Mouse (Mus musculus): ENCODE measurements around the gene Xntrpc. TPM values are rescaled to one million over a fixed set of nuclear protein-coding genes. Genes with fewer than 3 reads are reported as not detected.
"Not testable (repeated sequence)": the region's sequence is repeated elsewhere in the genome, so short reads cannot be mapped to it uniquely, and the experiment has no call there.

Xntrpc gene
- 0.86 and 1.1 TPM in 2 replicates for polyA plus RNA-seq (2015; fragmentation: Nextera tagmentation; extraction: Ambion mirVana)

DNA sequence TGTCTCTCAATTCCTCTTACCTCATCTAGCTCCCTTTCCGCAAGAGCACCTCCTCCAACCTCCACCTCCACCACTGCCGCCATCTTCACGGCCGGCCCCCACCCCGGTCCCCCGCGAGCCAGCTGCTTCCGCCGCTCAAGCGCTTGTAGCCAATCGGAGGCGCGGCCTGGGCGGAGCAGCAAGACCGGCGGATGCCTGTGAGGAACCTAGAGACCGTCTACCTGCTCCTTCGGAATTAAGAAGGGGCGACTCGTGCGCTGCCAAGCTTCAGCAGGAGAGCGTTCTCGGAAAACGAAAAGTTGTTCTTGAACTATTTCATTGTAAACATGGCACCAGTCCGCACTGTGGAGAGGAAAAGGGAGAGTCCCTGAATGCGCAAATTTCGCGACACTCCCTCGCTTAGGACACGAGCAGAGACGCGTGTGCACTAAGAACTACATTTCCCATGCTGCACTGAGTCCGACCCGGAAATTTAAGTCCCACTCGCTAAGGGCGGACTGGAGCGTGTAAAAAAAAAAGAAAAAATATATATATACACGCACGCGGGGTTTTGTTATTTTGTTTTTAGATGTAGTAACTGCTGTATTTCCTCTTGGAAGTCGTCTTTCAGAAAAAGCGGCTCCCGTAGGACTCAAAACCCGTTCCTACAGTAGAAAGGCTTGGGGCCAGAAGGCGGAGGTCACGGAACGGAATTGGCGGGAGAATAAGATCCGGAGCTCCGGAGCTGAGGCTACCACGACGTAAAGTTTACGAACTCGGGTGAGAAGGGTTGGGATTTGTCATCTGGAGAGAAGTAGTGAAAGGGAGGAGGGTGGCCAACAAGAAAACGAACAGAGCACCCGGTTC is at the start of gene Xntrpc, which contains the start of the genes Rnf121 and Xndc1:
Xntrpc (plus strand) TSS at position 668 of the 846 bp plus-strand sequence.
Rnf121 (minus strand) TSS at position 424 of the 846 bp plus-strand sequence.
Xndc1 (plus strand) TSS at position 466 of the 846 bp plus-strand sequence.
- Histone ChIP-seq H3K9me3 (replicated peaks) (no peaks in the 10 kb centered on the region), H3K9ac (replicated peaks) (peak within 1 kb of the TSS; percentile 68), H3K4me1 (peaks cover 39% of the 10 kb centered on the region), H3K4me2 (peak within 1 kb of the TSS; percentile 69), H3K27me3 (replicated peaks) (no peaks in the 10 kb centered on the region), H3K4me3 (replicated peaks) (peak within 1 kb of the TSS; percentile 79), H3K27ac (replicated peaks) (peak within 1 kb of the TSS; percentile 91), H3K36me3 (no peaks in the 10 kb centered on the region)
- peak; percentile 99 for ATAC-seq (ENCODE audit: low FRiP score)
- under 1% methylated on average over 56 of the region's 56 CpGs for WGBS

GRCm38 (mm10) chr7:102016936-102017335 is 48.6 kb upstream of the Xntrpc start:
- no peak overlapping the region for H3K4me2 ChIP-seq
- no peaks in the 10 kb centered on the region for H3K9me3 ChIP-seq (replicated peaks)
- H3K4me1 ChIP-seq = no peaks in the 10 kb centered on the region
- H3K27ac ChIP-seq (replicated peaks) = no peak overlapping the region
- WGBS = 79% methylated on average over 4 of the region's 4 CpGs
- H3K27me3 ChIP-seq (replicated peaks) = no peaks in the 10 kb centered on the region
- H3K9ac ChIP-seq (replicated peaks) = no peak overlapping the region
- ATAC-seq (ENCODE audit: low FRiP score) = no peak
- peaks cover 90% of the 10 kb centered on the region for H3K36me3 ChIP-seq
- H3K4me3 ChIP-seq (replicated peaks) = no peak overlapping the region

- Histone ChIP-seq H3K36me3 (peaks cover 90% of the 10 kb centered on the region), H3K9me3 (replicated peaks) (no peaks in the 10 kb centered on the region), H3K4me1 (no peaks in the 10 kb centered on the region), H3K4me3 (replicated peaks) (no peak overlapping the region), H3K4me2 (no peak overlapping the region), H3K27ac (replicated peaks) (no peak overlapping the region), H3K27me3 (replicated peaks) (no peaks in the 10 kb centered on the region), H3K9ac (replicated peaks) (no peak overlapping the region)
- ATAC-seq (ENCODE audit: low FRiP score) = no peak
- 89% methylated on average over 5 of the region's 5 CpGs for WGBS
Measured at GRCm38 (mm10) chr7:102017452-102017851, 48.1 kb upstream of the Xntrpc start.

GRCm38 (mm10) chr7:102018034-102018433 is 47.5 kb upstream of the Xntrpc start:
- WGBS = 85% methylated on average over 7 of the region's 7 CpGs
- peaks cover 90% of the 10 kb centered on the region for H3K36me3 ChIP-seq
- no peaks in the 10 kb centered on the region for H3K27me3 ChIP-seq (replicated peaks)
- H3K4me1 ChIP-seq = no peaks in the 10 kb centered on the region
- no peak overlapping the region; the same call in 1 of the 2 replicates for H3K27ac ChIP-seq (replicated peaks)
- H3K9me3 ChIP-seq (replicated peaks) = no peaks in the 10 kb centered on the region
- no peak overlapping the region for H3K4me2 ChIP-seq
- no peak overlapping the region for H3K4me3 ChIP-seq (replicated peaks)
- no peak overlapping the region for H3K9ac ChIP-seq (replicated peaks)
- ATAC-seq (ENCODE audit: low FRiP score) = no peak

DNA sequence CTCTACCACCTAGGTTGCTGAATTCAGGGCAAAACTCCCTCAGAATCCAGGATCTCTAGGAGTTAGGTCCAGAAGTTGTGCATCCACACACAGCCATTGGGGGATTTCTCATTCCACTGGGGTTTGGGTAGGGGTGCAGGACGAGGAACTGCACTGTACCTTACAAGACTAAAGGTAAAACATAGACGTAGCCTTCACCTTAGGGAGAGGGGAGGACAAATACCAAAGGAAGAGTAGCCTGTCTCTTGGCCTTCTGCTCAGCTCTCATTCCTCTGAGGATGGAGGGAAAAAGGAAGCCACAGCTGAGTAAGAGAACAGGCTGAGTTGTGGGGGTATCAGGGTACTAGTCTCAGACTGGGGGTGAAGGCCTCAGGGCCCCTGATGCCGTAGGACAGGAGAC is 46.9 kb upstream of the Xntrpc start, which contains the start of gene Il18bp:
Il18bp (minus strand) TSS at position 101 of the 400 bp plus-strand sequence.
- WGBS = 91% methylated on average over 3 of the region's 3 CpGs
- no peaks in the 10 kb centered on the region for H3K9me3 ChIP-seq (replicated peaks)
- peaks cover 90% of the 10 kb centered on the region for H3K36me3 ChIP-seq
- H3K27ac ChIP-seq (replicated peaks) = peak within 1 kb of the TSS; percentile 20
- no peak within 1 kb of the TSS for H3K4me2 ChIP-seq
- H3K9ac ChIP-seq (replicated peaks) = no peak within 1 kb of the TSS
- no peaks in the 10 kb centered on the region for H3K27me3 ChIP-seq (replicated peaks)
- no peak for ATAC-seq (ENCODE audit: low FRiP score)
- H3K4me3 ChIP-seq (replicated peaks) = no peak within 1 kb of the TSS
- H3K4me1 ChIP-seq = no peaks in the 10 kb centered on the region

GRCm38 (mm10) chr7:102019362-102019761 is 46.2 kb upstream of the Xntrpc start:
- H3K27ac ChIP-seq (replicated peaks) = peak overlapping the region; percentile 20

DNA sequence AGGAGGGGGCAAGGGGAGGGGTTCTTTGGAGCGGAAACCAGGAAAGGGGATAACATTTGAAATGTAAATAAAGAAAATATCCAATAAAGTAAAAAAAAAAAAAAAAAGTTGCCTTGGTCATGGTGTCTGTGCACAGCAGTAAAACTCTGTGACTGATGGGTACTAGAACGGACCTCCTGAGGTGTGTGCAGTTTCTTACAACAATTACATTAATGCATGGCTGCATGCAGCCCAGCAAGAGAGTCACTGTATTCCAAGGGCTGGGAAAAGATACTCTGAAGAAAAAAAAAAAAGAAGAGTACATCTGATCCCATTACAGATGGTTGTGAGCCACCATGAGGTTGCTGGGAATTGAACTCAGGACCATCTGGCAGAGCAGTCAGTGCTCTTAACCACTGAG is 44.6 kb upstream of the Xntrpc start:
- H3K4me1 ChIP-seq; H3K4me3 ChIP-seq (replicated peaks); H3K27me3 ChIP-seq (replicated peaks); H3K9me3 ChIP-seq (replicated peaks); H3K4me2 ChIP-seq; H3K27ac ChIP-seq (replicated peaks); H3K9ac ChIP-seq (replicated peaks): not testable (repeated sequence)
- H3K36me3 ChIP-seq = peaks cover 75% of the 10 kb centered on the region
- ATAC-seq (ENCODE audit: low FRiP score) = 0 out of 2 replicates have a peak, but pooled peaks have one; percentile 62
- 75% methylated on average over 2 of the region's 2 CpGs for WGBS

More at GRCm38 (mm10) chr7:102019362-102019761, 46.2 kb upstream of the Xntrpc start:
- 73% methylated on average over 3 of the region's 3 CpGs for WGBS
- Histone ChIP-seq H3K27me3 (replicated peaks) (no peaks in the 10 kb centered on the region), H3K36me3 (peaks cover 87% of the 10 kb centered on the region), H3K9ac (replicated peaks) (no peak overlapping the region), H3K4me3 (replicated peaks) (no peak overlapping the region), H3K4me1 (no peaks in the 10 kb centered on the region), H3K4me2 (no peak overlapping the region), H3K9me3 (replicated peaks) (no peaks in the 10 kb centered on the region)
- no peak for ATAC-seq (ENCODE audit: low FRiP score)

DNA sequence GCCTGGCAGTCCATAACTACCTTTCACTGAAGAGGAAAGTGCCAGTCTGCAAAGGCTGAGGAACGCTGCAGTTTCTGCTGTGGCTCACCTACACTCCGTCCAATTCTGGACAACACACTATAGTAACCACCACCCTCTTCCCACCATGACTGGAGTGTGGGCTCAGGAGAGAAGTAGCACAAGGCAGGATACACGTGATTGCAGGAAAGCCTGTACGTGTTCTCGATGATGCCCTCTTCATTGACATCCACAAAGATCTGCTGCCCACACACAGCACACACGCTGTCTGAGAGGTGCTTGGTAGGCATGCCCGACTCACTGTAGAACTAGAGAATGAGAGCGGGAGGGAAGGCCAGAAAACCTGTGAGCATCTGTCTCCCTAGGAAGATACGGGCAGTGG is 41.7 kb upstream of the Xntrpc start:
- ATAC-seq (ENCODE audit: low FRiP score) = no peak
- 96% methylated on average over 9 of the region's 9 CpGs for WGBS

GRCm38 (mm10) chr7:102025187-102026119 is 40.1 kb upstream of the Xntrpc start:
- WGBS = 83% methylated on average over 2 of the region's 2 CpGs
- Histone ChIP-seq H3K36me3 (peaks cover 61% of the 10 kb centered on the region), H3K4me1 (no peaks in the 10 kb centered on the region), H3K4me2 (no peak overlapping the region), H3K9me3 (replicated peaks) (no peaks in the 10 kb centered on the region), H3K27me3 (replicated peaks) (no peaks in the 10 kb centered on the region), H3K9ac (replicated peaks) (no peak overlapping the region), H3K4me3 (replicated peaks) (no peak overlapping the region), H3K27ac (replicated peaks) (no peak overlapping the region)
- ATAC-seq (ENCODE audit: low FRiP score) = no peak

More for the DNA sequence above, 41.7 kb upstream of the Xntrpc start:
- no peaks in the 10 kb centered on the region for H3K4me1 ChIP-seq
- H3K27ac ChIP-seq (replicated peaks) = no peak overlapping the region
- H3K4me3 ChIP-seq (replicated peaks) = no peak overlapping the region
- H3K27me3 ChIP-seq (replicated peaks) = no peaks in the 10 kb centered on the region
- no peak overlapping the region for H3K9ac ChIP-seq (replicated peaks)
- no peaks in the 10 kb centered on the region for H3K9me3 ChIP-seq (replicated peaks)
- no peak overlapping the region for H3K4me2 ChIP-seq
- H3K36me3 ChIP-seq = peaks cover 63% of the 10 kb centered on the region

- Histone ChIP-seq H3K27ac (replicated peaks) (no peak overlapping the region), H3K9ac (replicated peaks) (no peak overlapping the region), H3K4me1 (no peaks in the 10 kb centered on the region), H3K36me3 (peaks cover 93% of the 10 kb centered on the region), H3K4me3 (replicated peaks) (no peak overlapping the region), H3K4me2 (no peak overlapping the region), H3K27me3 (replicated peaks) (no peaks in the 10 kb centered on the region), H3K9me3 (replicated peaks) (no peaks in the 10 kb centered on the region)
- no peak for ATAC-seq (ENCODE audit: low FRiP score)
- WGBS = 96% methylated on average over 1 of the region's 1 CpGs
Measured at GRCm38 (mm10) chr7:102034904-102035303, 30.6 kb upstream of the Xntrpc start.

DNA sequence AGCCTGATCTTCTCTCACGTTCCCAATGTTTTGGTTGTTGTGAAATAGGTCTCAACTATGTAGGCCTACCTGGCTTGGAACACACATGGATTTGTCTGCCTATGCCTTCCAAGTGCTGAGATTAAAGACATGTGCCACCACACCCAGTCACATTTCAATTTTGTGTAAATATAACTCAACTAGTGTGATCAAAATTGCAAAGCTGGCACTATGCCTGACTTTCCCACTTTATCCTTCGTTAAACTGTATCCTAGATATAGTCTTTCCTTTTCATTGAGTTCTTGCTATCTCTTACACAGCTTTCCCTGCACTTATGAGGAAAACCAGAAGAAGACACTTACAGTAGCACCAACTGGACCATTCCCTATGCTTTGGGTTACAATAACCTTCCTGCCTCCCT is 30.0 kb upstream of the Xntrpc start:
- 95% methylated on average over 2 of the region's 2 CpGs for WGBS
- H3K4me1 ChIP-seq = no peaks in the 10 kb centered on the region
- H3K27ac ChIP-seq (replicated peaks) = no peak overlapping the region
- H3K27me3 ChIP-seq (replicated peaks) = no peaks in the 10 kb centered on the region
- H3K4me2 ChIP-seq = no peak overlapping the region
- peaks cover 95% of the 10 kb centered on the region for H3K36me3 ChIP-seq
- H3K9me3 ChIP-seq (replicated peaks) = no peaks in the 10 kb centered on the region
- no peak overlapping the region for H3K9ac ChIP-seq (replicated peaks)
- no peak for ATAC-seq (ENCODE audit: low FRiP score)
- no peak overlapping the region for H3K4me3 ChIP-seq (replicated peaks)

All from neural tube, embryonic 15.5 days (tissue).